Mouse (Mus musculus): ENCODE measurements around the gene Nfatc3.

Gene Nfatc3

GRCm38 (mm10) chr8:106126055-106126454 lies 67.4 kb downstream of the Nfatc3 start:
- DNase-seq (ENCODE audit: low read depth, low spot score), result no peak

- DNase-seq (ENCODE audit: low read depth, low spot score), result no peak
Observed at GRCm38 (mm10) chr8:106127054-106127453, 68.4 kb downstream of the Nfatc3 start.

- DNase-seq (ENCODE audit: low read depth, low spot score), result no peak
Observed at GRCm38 (mm10) chr8:106127882-106128410, 69.3 kb downstream of the Nfatc3 start.

GRCm38 (mm10) chr8:106129232-106129930 lies 70.7 kb downstream of the Nfatc3 start:
- no peak for DNase-seq (ENCODE audit: low read depth, low spot score)

- no peak for DNase-seq (ENCODE audit: low read depth, low spot score)
Observed at GRCm38 (mm10) chr8:106129997-106130396, 71.4 kb downstream of the Nfatc3 start.

GRCm38 (mm10) chr8:106130505-106130904 lies 71.9 kb downstream of the Nfatc3 start:
- no peak for DNase-seq (ENCODE audit: low read depth, low spot score)

- DNase-seq (ENCODE audit: low read depth, low spot score), result no peak
Observed at GRCm38 (mm10) chr8:106131021-106131420, 72.4 kb downstream of the Nfatc3 start.

- DNase-seq (ENCODE audit: low read depth, low spot score), result no peak
Observed at GRCm38 (mm10) chr8:106131488-106132222, 73.0 kb downstream of the Nfatc3 start.

- no peak for DNase-seq (ENCODE audit: low read depth, low spot score)
Observed at GRCm38 (mm10) chr8:106132356-106132755, 73.7 kb downstream of the Nfatc3 start.

- DNase-seq (ENCODE audit: low read depth, low spot score), result no peak
Observed at GRCm38 (mm10) chr8:106133526-106133925, 74.9 kb downstream of the Nfatc3 start.

- no peak for DNase-seq (ENCODE audit: low read depth, low spot score)
Observed at GRCm38 (mm10) chr8:106133946-106134345, 75.3 kb downstream of the Nfatc3 start.

- peak; percentile 23 for DNase-seq (ENCODE audit: low read depth, low spot score)
Observed at GRCm38 (mm10) chr8:106134751-106135571, 76.3 kb downstream of the Nfatc3 start.

GRCm38 (mm10) chr8:106135672-106136071 lies 77.0 kb downstream of the Nfatc3 start:
- DNase-seq (ENCODE audit: low read depth, low spot score), result no peak

GRCm38 (mm10) chr8:106136156-106137130 lies 77.8 kb downstream of the Nfatc3 start, which contains the start of gene Esrp2:
Gene Esrp2, minus strand, starts transcription at chr8:106136974.
- peak; percentile 32 for DNase-seq (ENCODE audit: low read depth, low spot score)

- DNase-seq (ENCODE audit: low read depth, low spot score), result no peak
Observed at GRCm38 (mm10) chr8:106137218-106137905, 78.7 kb downstream of the Nfatc3 start.

- DNase-seq (ENCODE audit: low read depth, low spot score), result peak; percentile 78
Observed at GRCm38 (mm10) chr8:106137906-106138477, 79.4 kb downstream of the Nfatc3 start.

- no peak for DNase-seq (ENCODE audit: low read depth, low spot score)
Observed at GRCm38 (mm10) chr8:106138616-106139015, 80.0 kb downstream of the Nfatc3 start.

- DNase-seq (ENCODE audit: low read depth, low spot score), result no peak
Observed at GRCm38 (mm10) chr8:106140191-106140590, 81.6 kb downstream of the Nfatc3 start.

- peak; percentile 88 for DNase-seq (ENCODE audit: low read depth, low spot score)
Observed at GRCm38 (mm10) chr8:106140769-106141168, 82.1 kb downstream of the Nfatc3 start.

GRCm38 (mm10) chr8:106145331-106145730 lies 86.7 kb downstream of the Nfatc3 start:
- no peak for DNase-seq (ENCODE audit: low read depth, low spot score)
